Mouse (Mus musculus) ovary, postnatal 14 days (tissue): ENCODE measurements around the gene Emsy.

Experiments
- DNase-seq: peaks from one replicate; pipeline ENCODE4 v3.0.0; 2022; ENCODE audit warnings: low spot score

Emsy gene

DNA sequence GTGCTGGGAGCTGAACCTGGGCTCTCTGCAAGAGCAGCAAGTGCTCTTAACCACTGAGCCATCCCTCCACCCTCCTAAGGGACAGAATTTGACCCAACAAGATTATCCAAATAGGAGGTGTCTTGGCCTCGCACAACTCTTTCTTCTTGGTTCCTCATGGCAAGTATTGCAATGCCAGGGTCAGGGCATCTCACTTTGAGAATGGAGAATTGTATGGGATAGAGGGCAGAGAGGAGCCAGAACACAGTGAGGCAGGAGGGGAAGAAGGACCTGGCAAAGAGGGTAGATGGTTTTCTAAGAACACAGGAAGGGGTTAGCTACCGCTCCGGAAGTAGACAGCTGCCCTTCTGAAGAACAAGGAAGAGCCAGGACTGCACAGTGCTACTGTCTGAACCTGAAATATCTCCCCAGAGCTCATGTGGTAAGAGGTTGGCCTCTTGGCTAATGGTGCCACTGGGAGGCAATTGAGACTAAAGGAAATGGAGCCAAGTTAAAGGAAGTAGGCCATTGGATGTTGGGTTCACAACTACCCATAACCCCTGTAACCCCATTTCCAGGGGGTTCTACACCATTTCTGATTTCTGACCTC, 80.8 kb downstream of the Emsy start:
- no peak for DNase-seq

DNA sequence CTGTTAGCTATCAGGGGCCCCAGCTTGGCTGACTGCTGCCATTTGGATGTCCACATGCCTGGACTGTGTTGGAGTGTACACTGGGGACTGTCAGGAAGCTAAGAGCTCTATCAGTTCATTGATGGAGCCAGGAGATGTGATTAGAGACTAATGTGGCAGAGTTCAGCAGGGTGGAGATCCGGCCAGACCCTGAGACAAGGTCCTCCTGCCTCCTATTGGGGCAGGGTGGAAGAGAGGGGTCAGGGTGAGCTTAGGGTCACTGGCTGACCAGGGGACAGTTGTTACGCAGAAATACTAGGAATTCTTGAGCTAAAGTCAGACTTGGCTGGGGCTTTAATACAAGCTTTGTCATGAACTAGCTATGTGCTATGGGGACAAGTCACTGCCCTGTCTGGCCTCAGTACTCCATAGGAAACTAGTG, 81.8 kb downstream of the Emsy start:
- DNase-seq = no peak

DNA sequence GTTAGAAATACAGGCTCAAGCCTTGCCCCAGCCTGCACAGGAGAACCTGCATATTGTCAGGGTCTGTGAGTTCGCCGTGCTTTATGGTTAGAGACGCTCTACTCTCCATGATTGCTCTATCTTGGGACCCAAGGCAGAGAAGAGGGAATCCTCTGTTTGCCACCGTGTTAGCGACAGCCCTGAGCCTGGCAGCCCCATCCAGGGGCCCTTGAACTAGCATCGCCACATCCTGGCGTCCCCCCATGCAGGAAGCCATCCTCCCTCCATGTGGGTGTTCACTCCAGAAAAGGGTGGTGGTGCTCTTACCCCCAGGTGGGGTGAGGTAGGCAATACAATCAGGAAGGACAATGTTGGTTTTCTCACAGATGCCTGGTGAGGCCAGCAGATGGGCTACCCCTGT, 82.3 kb downstream of the Emsy start:
- DNase-seq = no peak

DNA sequence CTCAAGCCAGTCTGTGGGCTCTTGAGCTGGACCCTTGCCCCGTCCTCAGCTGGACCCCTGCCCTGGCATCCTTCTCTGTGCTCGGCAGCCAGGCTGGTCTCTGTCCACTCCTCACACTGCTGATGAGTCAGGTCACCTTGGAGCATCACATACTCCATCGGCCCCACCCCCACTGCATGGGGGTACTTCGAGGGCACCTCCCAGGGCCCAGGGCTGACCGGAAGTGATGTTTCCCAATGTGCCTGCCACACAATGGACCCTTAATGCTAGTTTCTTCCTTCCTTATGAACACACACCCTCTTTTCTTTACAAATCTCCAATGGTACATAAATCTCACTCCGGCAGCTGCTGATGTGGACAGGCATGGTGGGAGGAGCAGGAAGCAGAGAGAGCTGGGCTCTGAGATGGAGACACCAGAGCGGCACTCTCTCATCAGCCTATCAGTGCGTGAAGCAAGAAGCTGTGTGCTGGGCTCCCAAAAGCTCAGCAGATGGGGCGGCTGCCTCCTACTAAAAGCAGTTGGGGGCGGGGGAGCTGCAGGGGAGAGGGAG, 83.3 kb downstream of the Emsy start:
- DNase-seq = no peak

DNA sequence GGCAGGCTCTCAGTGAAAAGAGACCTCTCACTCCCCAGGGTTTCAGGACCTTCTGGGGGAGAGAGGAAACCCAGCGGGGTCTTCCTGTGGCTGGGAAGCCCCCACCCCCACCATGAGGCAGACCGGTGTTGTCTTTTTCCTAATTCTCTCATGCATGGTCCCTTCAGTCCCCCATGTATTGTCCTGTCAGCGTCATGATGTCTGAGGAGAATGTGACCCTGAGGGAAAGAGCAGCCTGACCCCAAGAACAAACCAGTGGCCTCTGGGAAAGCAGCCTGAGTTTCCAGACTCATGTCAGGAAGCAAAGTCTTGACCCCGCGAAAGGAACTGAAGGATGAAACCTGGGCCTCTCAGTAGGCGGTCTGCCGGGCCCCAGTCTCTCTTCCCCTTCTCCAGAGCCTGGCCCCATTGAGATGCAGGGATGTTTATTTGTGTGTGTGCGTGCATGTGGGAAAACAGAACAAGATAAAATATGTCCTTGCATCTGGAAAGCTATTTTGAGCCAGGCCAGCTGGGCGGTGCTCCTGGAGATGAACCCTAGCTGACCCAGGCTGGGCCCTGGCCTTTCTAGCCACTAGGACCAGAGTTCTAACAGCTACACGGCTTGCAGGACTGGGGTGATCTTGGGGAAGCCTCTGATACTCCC, 84.2 kb downstream of the Emsy start:
- peak; percentile 26 for DNase-seq

DNA sequence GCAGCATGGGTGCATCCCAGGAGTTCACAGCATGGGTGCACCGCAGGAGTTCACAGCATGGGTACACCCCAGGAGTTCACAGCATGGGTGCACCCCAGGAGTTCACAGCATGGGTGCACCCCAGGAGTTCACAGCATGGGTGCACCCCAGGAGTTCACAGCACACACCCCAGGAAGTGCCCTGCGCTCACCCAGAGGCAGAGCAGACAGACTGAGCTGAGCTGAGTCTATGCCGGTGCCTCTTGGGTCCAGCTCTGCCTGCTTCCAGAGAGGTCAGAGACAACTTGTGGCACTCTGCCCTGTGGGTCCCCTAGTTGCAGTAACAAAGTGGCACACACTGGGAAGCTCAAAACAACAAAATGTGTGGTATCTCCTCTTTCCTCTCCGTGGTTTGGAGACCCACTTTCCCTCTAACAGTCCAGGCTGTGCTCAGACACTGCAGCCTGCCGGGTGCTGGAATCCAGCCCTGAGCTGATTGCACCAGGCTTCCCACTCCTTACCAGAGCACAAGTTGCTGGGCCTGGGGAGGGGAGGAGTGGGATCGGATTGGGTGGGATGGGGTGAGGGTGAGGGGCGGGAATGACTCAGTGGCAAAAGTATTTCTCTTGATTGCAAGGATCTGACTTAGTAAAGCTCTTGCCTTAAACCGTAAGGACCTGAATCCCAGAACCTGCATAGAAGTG, 85.6 kb downstream of the Emsy start:
- DNase-seq = no peak

DNA sequence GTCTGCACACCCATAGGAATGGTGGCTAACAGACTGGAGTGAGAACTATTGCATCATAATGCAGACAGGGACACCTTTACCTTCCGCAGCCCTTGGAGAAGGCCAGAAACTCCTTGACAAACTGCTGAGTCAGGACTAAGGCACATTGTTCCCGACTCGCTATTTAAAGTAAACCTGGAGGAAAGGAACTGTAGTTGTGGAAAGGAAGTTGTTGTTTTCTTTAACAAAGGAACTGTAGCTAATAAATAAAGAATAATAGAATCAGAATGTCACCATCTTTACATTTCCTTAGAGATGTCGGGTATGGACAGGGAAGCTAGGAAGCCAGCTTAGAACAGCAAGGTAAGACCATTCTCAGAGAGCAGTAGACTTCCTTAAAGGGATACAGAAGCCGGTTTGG, 89.5 kb downstream of the Emsy start:
- no peak for DNase-seq

DNA sequence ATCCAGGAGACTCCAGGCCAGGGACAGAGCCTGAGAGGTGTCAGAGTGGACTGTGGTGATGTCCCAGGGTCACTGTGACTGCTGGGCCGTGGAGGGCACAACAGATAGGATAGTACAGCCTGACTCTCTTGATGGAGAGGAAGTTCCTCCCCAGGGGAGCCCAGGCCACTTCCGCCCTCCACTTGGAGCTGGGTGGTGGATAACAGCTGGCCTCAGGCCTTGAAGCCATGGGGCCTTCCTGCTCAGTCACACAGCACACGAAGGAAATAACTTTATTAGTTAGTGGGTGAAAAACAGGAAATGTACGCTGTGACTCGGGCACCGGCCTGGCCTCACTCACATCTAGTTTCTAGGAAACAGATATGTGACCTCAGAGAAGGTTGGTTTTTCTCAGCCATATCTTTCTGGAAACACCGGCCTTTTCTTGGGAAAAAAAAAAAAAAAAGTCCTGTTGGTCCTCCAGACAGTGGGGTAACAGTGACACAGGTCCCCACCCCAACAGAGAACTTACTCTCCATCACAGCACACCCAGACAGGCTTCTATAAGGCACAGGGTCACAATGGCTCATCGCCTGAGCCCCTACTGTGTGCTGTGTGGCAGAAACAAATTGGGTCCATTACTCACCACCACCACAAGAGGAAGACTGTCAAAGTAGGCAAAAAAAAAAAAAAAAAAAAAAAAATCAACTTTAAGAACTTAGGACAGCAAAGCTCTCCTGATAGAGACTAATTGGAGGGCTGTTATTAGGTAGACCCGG, 91.8 kb downstream of the Emsy start:
- DNase-seq = no peak

DNA sequence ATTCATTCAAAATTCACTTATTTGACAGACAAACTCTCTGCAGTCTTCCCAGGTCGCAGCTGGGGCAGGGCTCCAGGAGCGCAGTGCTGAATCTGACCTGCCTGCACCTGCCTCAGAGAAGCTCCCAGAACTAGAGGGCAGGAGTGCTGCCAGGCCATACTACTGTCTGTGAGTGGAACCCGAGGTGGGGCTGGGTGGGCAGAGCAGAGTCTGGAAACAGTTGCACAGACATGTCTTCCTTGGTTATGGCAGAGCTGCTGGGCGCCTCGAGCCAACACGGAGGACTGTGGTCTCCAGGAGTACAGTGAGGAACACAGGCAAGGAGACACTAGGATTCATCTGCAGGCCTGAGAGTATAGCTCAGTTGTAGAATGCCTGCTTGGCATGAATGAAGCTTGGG, 92.6 kb downstream of the Emsy start:
- DNase-seq = no peak

DNA sequence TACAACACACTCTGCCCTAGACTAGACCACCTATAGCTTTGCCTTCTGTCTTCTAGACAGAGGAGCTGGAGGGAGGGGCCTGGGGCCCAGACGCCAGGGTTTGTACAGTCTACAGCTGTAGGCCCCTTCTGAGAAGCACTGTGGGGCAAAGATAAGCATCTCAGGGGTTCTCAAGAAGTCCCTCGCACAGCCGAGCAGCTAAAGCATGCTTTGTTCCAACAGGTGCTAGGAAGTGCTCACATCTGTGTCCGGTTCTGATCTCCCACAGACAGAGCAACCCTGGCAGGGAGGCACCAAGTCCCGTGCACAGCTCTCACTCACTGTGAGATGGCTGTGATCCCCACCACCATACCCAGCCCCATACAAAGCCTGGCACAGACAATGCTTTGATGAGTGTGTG, 93.6 kb downstream of the Emsy start:
- no peak for DNase-seq

DNA sequence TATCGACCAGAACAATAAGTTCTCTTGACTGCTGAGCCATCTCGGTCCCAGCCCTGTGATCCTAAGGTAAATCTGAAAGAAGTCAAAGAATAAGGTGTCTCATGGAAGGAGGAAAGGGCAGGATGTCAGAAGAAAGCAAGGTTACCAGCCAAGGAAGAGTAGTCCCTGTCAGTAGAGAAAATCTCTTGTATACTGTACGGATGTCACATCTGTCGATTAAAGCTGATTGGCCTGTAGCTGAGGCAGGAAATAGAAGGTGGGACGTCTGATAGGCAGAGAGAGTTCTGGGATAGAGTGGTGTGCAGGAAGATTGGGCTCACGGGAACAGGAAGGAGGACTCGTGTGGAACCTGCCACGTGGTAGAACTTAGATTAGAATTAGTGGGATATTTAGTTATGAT, 94.4 kb downstream of the Emsy start:
- DNase-seq = no peak

DNA sequence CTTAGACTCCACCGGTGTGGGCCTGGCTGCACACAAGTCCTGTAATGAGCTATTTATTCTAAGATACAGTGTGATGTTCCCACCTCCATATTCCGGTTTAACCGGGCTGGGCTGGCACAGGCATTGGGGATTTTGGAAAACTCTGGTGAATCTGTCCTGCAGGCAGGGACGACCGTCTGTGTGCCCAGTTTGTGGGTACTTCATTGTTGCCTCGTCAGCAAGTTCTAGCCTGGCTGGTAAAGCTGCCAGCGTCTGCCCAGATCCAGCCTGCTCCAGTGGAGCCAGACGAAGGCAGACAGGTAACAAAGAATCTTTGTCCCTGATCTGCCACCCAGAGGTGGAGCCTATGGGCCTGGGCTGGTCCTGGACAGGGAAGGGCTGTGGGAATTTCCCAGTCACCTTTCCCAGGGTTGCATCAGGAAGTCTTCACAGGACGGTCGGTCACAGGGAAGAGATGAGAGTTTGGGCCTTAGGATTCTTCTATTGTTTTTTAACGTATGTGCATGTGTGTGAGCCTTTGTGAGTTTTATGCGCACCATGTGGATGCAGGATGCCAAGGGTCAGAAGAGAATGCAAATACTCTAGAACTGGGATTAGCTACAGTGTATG, 94.9 kb downstream of the Emsy start:
- no peak for DNase-seq

DNA sequence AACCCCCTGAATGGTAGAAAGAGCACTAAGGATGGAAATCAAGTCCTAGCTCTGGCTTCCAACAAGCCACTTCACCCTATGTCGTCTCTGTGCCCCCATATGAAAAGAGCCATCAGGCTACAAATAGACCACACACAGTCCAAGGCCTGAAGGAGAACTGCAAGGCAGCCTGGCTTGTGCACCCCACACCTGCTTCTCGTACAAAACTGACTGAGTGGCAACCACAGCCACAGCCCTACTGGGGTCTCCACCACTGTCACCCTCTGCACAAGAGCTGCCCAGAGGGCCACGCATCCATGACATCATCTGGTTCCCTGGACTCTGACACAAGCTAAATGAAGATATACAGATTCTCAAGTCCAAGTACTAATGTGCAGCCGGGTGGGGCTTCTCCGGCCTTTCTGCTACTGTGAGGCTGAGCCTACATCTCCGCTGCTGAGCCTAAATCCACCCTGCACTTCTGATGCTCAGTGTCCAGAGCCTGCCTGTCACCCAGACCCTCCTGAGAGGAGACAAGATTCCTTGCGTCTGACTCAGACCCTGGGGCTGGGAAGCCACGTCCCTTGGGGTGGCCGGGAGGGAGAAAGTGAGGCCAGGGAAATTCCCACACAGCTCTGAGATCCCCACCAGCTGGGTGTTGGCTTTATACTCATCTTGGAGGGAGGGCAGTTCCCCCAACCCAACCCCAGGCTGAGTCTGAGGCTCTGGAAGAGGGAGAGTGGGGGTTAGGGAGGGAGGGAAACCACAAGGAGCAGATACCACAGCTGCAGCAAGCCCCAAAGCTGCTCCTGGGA, 98.3 kb downstream of the Emsy start:
- no peak for DNase-seq

DNA sequence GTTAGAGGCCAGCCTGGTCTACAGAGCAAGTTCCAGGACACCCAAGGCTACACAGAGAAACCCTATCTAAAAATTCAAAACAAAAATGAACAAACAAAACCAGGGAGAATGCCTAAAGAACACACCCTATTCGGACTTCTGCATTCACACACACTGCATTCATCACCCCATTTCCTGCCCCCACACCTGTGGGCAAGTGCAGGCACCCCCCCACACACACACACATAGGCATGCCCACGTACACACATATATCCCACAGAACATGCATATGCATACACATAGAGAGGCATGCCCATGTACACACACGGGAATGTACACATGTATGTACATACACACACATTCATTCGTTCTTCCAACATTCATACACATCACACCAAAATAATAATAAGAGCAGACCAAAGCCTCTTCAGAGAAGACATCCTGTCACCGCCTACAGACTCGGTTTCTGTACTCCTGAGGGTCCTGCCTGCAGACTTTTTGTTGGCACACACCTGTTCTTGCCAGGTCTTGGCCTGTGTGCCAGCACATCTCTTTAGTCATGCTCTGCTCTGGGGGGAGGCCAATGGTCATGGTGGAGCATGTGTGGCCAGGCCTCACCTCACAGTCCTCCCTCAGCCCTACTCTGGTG, 99.7 kb downstream of the Emsy start:
- no peak for DNase-seq

DNA sequence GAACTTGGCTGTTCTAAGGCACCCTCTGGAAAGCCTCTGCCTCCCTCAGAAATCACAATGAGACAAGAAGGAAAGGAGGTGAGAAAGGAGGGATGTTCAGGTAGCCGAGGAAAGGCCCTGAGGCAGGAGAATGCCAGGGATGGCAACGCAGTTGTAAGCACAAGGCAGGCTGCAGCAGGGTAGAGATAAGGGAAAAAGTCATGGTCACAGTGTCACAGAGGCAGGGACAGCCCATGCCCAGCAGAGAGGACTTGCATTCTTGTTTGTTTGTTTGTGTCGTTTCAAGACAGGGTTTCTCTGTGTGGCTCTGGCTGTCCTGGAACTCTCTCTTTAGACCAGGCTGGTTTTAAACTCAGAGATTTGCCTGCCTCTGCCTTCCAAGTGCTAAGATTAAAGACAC, 105.5 kb downstream of the Emsy start:
- no peak for DNase-seq

DNA sequence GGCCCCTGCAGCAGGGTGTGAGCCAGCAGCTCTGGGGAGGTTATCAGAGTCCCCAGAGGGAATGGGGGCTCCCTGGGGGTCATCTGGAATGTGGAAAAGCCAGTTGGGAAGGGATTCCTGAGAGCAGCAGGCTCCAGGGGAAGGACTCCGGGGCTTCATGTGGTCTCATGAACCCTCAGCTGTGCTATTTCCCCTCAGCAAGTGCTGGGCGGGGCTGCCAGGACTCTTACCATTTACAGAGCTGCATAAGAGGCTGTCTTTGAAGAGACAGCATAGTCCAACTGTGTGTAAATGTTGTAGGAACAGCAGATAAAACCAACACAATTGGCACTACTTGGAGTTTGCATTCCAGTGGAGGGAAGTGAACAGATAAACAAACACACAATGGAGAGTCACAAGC, 106.0 kb downstream of the Emsy start:
- DNase-seq = no peak

DNA sequence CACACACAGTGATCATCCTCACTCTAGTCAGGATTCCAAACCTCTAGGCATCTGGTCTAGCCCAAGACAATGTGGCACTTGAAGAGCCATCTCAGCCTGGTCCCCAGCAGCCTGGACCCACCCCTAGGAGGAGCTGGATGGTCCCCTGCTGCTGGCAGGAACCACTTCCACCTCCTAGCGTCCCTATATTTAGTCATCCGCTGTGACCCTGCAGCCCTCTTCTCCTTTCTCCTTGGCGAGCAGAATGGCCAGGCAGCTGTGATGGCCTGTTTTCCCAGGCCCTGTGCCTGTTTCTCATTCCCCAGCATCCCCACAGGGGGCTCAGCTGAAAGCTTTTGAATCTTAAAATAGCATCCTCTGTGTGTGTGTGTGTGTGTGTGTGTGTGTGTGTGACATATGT, 107.7 kb downstream of the Emsy start:
- no peak for DNase-seq

DNA sequence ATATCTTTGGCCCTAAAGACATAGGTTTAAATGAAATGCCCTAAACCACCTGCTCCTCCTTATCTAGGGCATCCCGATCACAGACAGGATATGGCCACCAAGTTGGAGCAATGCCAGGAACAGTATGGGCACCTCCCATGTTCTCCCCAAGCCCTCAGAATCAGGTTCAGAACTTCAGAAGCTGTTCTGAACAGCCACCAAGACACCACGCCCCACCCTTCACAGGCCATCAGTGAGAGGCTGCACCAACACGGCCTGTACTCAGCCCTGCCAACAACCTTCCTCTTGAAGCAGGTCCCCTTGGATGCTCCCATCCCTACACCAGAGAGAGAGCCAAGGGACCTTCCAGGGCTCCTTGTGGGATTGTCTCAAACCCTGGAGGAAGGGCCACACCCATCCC, 112.0 kb downstream of the Emsy start:
- DNase-seq = no peak

DNA sequence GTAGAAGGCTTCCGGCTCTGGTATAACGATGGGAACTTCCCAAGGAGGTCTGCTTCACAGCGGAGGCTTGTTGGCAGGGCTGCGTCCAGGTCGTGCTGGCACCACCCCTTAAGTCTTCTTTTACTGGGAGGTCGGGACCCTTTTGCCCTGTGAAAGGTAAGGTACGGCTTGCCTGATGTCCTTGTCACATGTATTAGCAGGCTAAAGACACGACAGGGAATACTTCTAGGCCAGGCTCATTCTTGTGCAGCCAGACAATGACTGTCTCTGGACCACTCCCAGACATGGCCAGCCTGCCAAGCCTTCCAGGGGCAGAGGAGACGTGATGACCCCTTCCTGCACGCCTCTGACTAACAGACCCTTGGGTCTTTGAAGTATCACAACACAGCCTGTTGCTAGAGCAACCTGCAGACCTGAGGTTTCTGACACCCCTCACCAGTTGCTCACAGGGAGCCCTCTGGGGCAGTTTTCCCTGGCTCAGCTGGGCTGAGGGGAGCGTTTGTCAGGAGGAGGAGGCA, 112.7 kb downstream of the Emsy start:
- no peak for DNase-seq

DNA sequence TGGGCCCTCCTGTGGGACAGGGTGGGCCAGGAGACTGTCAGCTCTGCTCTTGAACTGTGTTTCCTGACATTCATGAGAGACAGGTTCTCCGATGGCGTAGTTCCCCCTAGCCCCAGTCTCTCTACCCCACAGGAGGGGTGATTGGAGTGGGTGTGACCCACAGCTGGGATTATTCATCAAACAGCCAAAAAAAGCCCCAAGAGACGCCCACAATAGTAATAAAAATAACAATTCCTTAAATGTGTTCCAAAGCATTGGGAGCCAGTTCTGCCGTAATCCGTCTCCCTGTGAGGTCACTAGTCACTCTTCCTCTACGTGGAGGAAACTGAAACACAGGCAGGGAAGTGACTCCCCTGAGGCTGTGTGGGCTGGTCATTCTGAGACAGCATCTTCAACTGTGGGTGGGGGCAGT, 113.8 kb downstream of the Emsy start:
- DNase-seq = no peak

DNA sequence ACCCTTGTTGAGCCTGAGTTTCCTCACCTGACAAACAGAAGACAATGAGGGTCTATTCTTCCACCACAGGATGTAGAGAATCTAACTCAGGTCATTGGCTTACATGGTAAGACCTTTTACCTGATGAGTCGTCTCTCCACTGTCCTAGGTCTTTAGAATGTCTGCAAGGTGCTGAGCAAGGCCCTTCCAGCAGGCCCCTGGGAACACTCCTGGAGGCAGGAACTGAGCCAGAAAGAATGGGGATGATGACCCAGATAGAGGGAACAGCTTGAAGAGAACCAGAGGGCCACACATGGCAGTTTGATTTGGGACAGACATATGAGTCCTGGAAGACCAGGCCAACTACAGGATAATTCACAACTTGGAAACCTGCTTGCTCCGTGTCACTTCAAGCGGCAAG, 114.3 kb downstream of the Emsy start:
- no peak for DNase-seq
